Mouse (Mus musculus) cerebellum, postnatal 10 days (tissue): Measurements from ENCODE around the gene Pgam1.
A peak's percentile ranks its signal among the peaks of the same experiment; 100 is the strongest.
"Not testable (repeated sequence)": the region's sequence is repeated elsewhere in the genome, so short reads cannot be mapped to it uniquely, and the experiment has no call there.

Experiments
- DNase-seq, 2 experiments: peaks; one replicate each; pipeline ENCODE4 v3.0.0; 2021; ENCODE audit warnings: mixed read lengths in 2 of 2

Gene Pgam1

GRCm38 (mm10) chr19:41911178-41912073 is at the start of gene Pgam1:
Gene Pgam1 (plus strand): TSS chr19:41911923.
- DNase-seq, result peak; percentile 98 to 99

- DNase-seq, result no peak
Measured at GRCm38 (mm10) chr19:41866707-41867106, 45.0 kb upstream of the Pgam1 start.

GRCm38 (mm10) chr19:41869296-41869695 is 42.4 kb upstream of the Pgam1 start:
- no peak for DNase-seq

- DNase-seq, result not testable (repeated sequence)
Measured at GRCm38 (mm10) chr19:41869946-41870345, 41.8 kb upstream of the Pgam1 start.

GRCm38 (mm10) chr19:41872285-41872684 is 39.4 kb upstream of the Pgam1 start:
- no peak for DNase-seq

- DNase-seq, result no peak
Measured at GRCm38 (mm10) chr19:41874356-41874755, 37.4 kb upstream of the Pgam1 start.

- DNase-seq, result no peak
Measured at GRCm38 (mm10) chr19:41881842-41882241, 29.9 kb upstream of the Pgam1 start.

GRCm38 (mm10) chr19:41883882-41884281 is 27.8 kb upstream of the Pgam1 start:
- DNase-seq, result no peak

GRCm38 (mm10) chr19:41888191-41888590 is 23.5 kb upstream of the Pgam1 start:
- no peak for DNase-seq

GRCm38 (mm10) chr19:41894959-41895358 is 16.8 kb upstream of the Pgam1 start:
- no peak for DNase-seq

GRCm38 (mm10) chr19:41895460-41896318 is 16.0 kb upstream of the Pgam1 start, which contains the start of gene Rrp12:
Gene Rrp12 (minus strand): TSS chr19:41896173.
- peak; percentile 89 to 92 for DNase-seq

GRCm38 (mm10) chr19:41896319-41896711 is 15.4 kb upstream of the Pgam1 start:
- no peak for DNase-seq

GRCm38 (mm10) chr19:41898860-41899259 is 12.9 kb upstream of the Pgam1 start:
- peak; percentile 58 to 75 for DNase-seq

GRCm38 (mm10) chr19:41900495-41901090 is 11.1 kb upstream of the Pgam1 start:
- no peak for DNase-seq

- peak in 1 of 2 experiments; percentile 12 for DNase-seq
Measured at GRCm38 (mm10) chr19:41901696-41902095, 10.0 kb upstream of the Pgam1 start.

GRCm38 (mm10) chr19:41902848-41903593 is 8.7 kb upstream of the Pgam1 start:
- no peak for DNase-seq

GRCm38 (mm10) chr19:41905246-41905645 is 6.5 kb upstream of the Pgam1 start:
- DNase-seq, result no peak

GRCm38 (mm10) chr19:41906311-41907078 is 5.2 kb upstream of the Pgam1 start:
- DNase-seq, result peak in 1 of 2 experiments; percentile 16

- peak; percentile 13 to 26 for DNase-seq
Measured at GRCm38 (mm10) chr19:41907079-41907760, 4.5 kb upstream of the Pgam1 start.

- DNase-seq, result peak in 1 of 2 experiments; percentile 25
Measured at GRCm38 (mm10) chr19:41908736-41909135, 3.0 kb upstream of the Pgam1 start.

- DNase-seq, result no peak
Measured at GRCm38 (mm10) chr19:41910396-41910795, 1.3 kb upstream of the Pgam1 start.
